Mouse (Mus musculus): ENCODE results near the gene Coil.

- TF ChIP-seq CTCF (IDR thresholded peaks at IDR 0.05; ENCODE audit: low read depth) (no peak), EP300 (IDR thresholded peaks at IDR 0.05; ENCODE audit: low read depth) (no peak)
These were observed 57.9 kb downstream of the Coil start for GRCm38 (mm10) chr11:89027955-89028361.

Measured in liver, embryonic 14.5 days (tissue).